Mouse (Mus musculus) CH12.LX (cell line): Measurements from ENCODE around the gene Ints4. TPM values are rescaled to one million over a fixed set of nuclear protein-coding genes. Genes with fewer than 3 reads are reported as not detected.

Source experiments
- DNase-seq: peaks from one replicate; pipeline ENCODE4 v3.0.0-alpha.2; 2013; ENCODE audit errors: extremely low read depth
- H3K27ac ChIP-seq: 2 replicates; pipeline ENCODE4 v1.5.1; 2012; ENCODE audit warnings: low read depth, mild to moderate bottlenecking, control low read depth, moderate library complexity; ENCODE audit not compliant: insufficient read depth
- H3K27me3 ChIP-seq: replicated peaks from 2 replicates; pipeline ENCODE3; 2012; ENCODE audit warnings: inconsistent platforms
- H3K36me3 ChIP-seq, 2 experiments: replicated peaks in 1 of 2; 2 replicates each; pipeline versions ENCODE3 to v1.6.1; 2012; ENCODE audit warnings: inconsistent platforms in 1 of 2, low read length in 1 of 2, mild to moderate bottlenecking in 1 of 2, mixed read lengths in 1 of 2, moderate library complexity in 1 of 2; ENCODE audit not compliant: control insufficient read depth in 1 of 2, insufficient read depth in 1 of 2
- H3K4me1 ChIP-seq, 2 experiments: 2 replicates each; pipeline ENCODE4 v1.6.1; 2012; ENCODE audit warnings: inconsistent platforms in 1 of 2, moderate library complexity in 1 of 2; ENCODE audit not compliant: insufficient read depth in 2 of 2, control insufficient read depth in 1 of 2
- H3K4me2 ChIP-seq: 2 replicates; pipeline ENCODE4 v1.6.1; 2012; ENCODE audit warnings: low read depth, mild to moderate bottlenecking, control low read depth; ENCODE audit not compliant: poor library complexity, insufficient read depth, severe bottlenecking
- H3K4me3 ChIP-seq, 3 experiments: fragments of 150-350 bp in 1 of 3; sonication (generic) in 1 of 3; replicated peaks in 1 of 3; 2 replicates each; pipeline versions ENCODE3 to v1.5.1; 2011 to 2012; ENCODE audit warnings: low read depth in 2 of 3, low read length in 2 of 3, mild to moderate bottlenecking in 2 of 3, moderate library complexity in 2 of 3, control low read depth in 1 of 3, improper control_type of control experiment in 1 of 3, inconsistent platforms in 1 of 3, mixed read lengths in 1 of 3; ENCODE audit not compliant: poor library complexity in 1 of 3
- H3K79me2 ChIP-seq: replicated peaks from 2 replicates; pipeline ENCODE4 v1.6.1; 2012; ENCODE audit warnings: mild to moderate bottlenecking, moderate library complexity; ENCODE audit not compliant: control insufficient read depth, poor library complexity, insufficient read depth, severe bottlenecking; ENCODE audit errors: extremely low read depth
- H3K9ac ChIP-seq: 2 replicates; pipeline ENCODE4 v1.6.1; 2012; ENCODE audit warnings: low read depth, mild to moderate bottlenecking, control low read depth, moderate library complexity; ENCODE audit not compliant: insufficient read depth
- H3K9me3 ChIP-seq: replicated peaks from 2 replicates; pipeline ENCODE3; 2012; ENCODE audit warnings: low read length, inconsistent platforms, mixed read lengths
- BHLHE40 ChIP-seq: IDR thresholded peaks from 2 replicates; pipeline ENCODE4 v1.6.1; 2011; ENCODE audit warnings: mild to moderate bottlenecking, low read depth, low read length, improper control_type of control experiment
- CHD1 ChIP-seq: IDR thresholded peaks from 2 replicates; pipeline ENCODE4 v1.6.1; 2012; ENCODE audit warnings: low read depth, low read length, improper control_type of control experiment, inconsistent platforms
- CHD2 ChIP-seq: IDR thresholded peaks from 2 replicates; pipeline ENCODE4 v1.6.1; 2011; ENCODE audit warnings: low read length, improper control_type of control experiment
- E2F4 ChIP-seq: IDR thresholded peaks from 2 replicates; pipeline ENCODE4 v1.6.1; 2011; ENCODE audit warnings: low read depth, low read length, improper control_type of control experiment; ENCODE audit not compliant: insufficient replicate concordance
- GABPA ChIP-seq: IDR thresholded peaks from 2 replicates; pipeline ENCODE4 v1.6.1; 2012; ENCODE audit warnings: low read depth, low read length, improper control_type of control experiment, inconsistent platforms; ENCODE audit not compliant: insufficient replicate concordance
- JUN ChIP-seq: IDR thresholded peaks from 2 replicates; pipeline ENCODE4 v1.6.1; 2011; ENCODE audit warnings: low read depth, mild to moderate bottlenecking, low read length, improper control_type of control experiment, moderate library complexity; ENCODE audit not compliant: insufficient read depth
- JUND ChIP-seq: conservative IDR thresholded peaks from 2 replicates; pipeline ENCODE4 v1.6.1; 2011; ENCODE audit warnings: low read depth, low read length, improper control_type of control experiment
- MAFK ChIP-seq: IDR thresholded peaks from 2 replicates; pipeline ENCODE4 v1.6.1; 2011; ENCODE audit warnings: low read length, improper control_type of control experiment; ENCODE audit not compliant: insufficient replicate concordance
- MAZ ChIP-seq: IDR thresholded peaks from 2 replicates; pipeline ENCODE4 v1.6.1; 2012; ENCODE audit warnings: low read depth, mild to moderate bottlenecking, inconsistent platforms, low read length, improper control_type of control experiment, moderate library complexity
- MEF2A ChIP-seq: IDR thresholded peaks from 2 replicates; pipeline ENCODE4 v1.6.1; 2014; ENCODE audit warnings: low read depth, mild to moderate bottlenecking, inconsistent platforms, low read length, improper control_type of control experiment, borderline replicate concordance
- MXI1 ChIP-seq: IDR thresholded peaks from 2 replicates; pipeline ENCODE4 v1.6.1; 2011; ENCODE audit warnings: mild to moderate bottlenecking, low read depth, low read length, improper control_type of control experiment
- MYC ChIP-seq: IDR thresholded peaks from 2 replicates; pipeline ENCODE4 v1.6.1; 2011; ENCODE audit warnings: low read depth, mild to moderate bottlenecking, improper control_type of control experiment, low read length
- NELFE ChIP-seq: IDR thresholded peaks from 2 replicates; pipeline ENCODE4 v1.6.1; 2011; ENCODE audit warnings: low read depth, low read length, improper control_type of control experiment
- NRF1 ChIP-seq: IDR thresholded peaks from 2 replicates; pipeline ENCODE4 v1.6.1; 2014; ENCODE audit warnings: low read depth, mild to moderate bottlenecking, inconsistent platforms, low read length, improper control_type of control experiment, moderate library complexity
- POLR2A ChIP-seq: IDR thresholded peaks from 2 replicates; pipeline ENCODE4 v1.6.1; 2011; ENCODE audit warnings: low read depth, mild to moderate bottlenecking, improper control_type of control experiment, low read length
- POLR2AphosphoS2 ChIP-seq: IDR thresholded peaks from 2 replicates; pipeline ENCODE4 v1.6.1; 2011; ENCODE audit warnings: low read depth, low read length, improper control_type of control experiment
- RAD21 ChIP-seq: IDR thresholded peaks from 2 replicates; pipeline ENCODE4 v1.6.1; 2011; ENCODE audit warnings: low read depth, mild to moderate bottlenecking, low read length, improper control_type of control experiment, moderate library complexity
- SIN3A ChIP-seq: IDR thresholded peaks from 2 replicates; pipeline ENCODE4 v1.6.1; 2012; ENCODE audit warnings: low read length, improper control_type of control experiment, inconsistent platforms
- SMC3 ChIP-seq: IDR thresholded peaks from 2 replicates; pipeline ENCODE4 v1.6.1; 2011; ENCODE audit warnings: low read depth, low read length, improper control_type of control experiment
- TBP ChIP-seq: conservative IDR thresholded peaks from 2 replicates; pipeline ENCODE4 v1.6.1; 2011; ENCODE audit warnings: low read depth, low read length, improper control_type of control experiment
- UBTF ChIP-seq: IDR thresholded peaks from 2 replicates; pipeline ENCODE4 v1.6.1; 2012; ENCODE audit warnings: low read depth, mild to moderate bottlenecking, inconsistent platforms, low read length, improper control_type of control experiment, moderate library complexity
- USF1 ChIP-seq: IDR thresholded peaks from 2 replicates; pipeline ENCODE4 v1.6.1; 2014; ENCODE audit warnings: low read depth, mild to moderate bottlenecking, inconsistent platforms, low read length, improper control_type of control experiment
- USF2 ChIP-seq: conservative IDR thresholded peaks from 2 replicates; pipeline ENCODE4 v1.6.1; 2011; ENCODE audit warnings: low read depth, low read length, improper control_type of control experiment
- ZC3H11A ChIP-seq: IDR thresholded peaks from 2 replicates; pipeline ENCODE4 v1.6.1; 2012; ENCODE audit warnings: low read depth, mild to moderate bottlenecking, inconsistent platforms, low read length, improper control_type of control experiment
- ZKSCAN1 ChIP-seq: IDR thresholded peaks from 2 replicates; pipeline ENCODE4 v1.6.1; 2012; ENCODE audit warnings: low read depth, inconsistent platforms, low read length, improper control_type of control experiment, borderline replicate concordance
- ZMIZ1 ChIP-seq: IDR thresholded peaks from 2 replicates; pipeline ENCODE4 v1.6.1; 2012; ENCODE audit warnings: low read depth, mild to moderate bottlenecking, inconsistent platforms, low read length, improper control_type of control experiment
- ZNF384 ChIP-seq: IDR thresholded peaks from 2 replicates; pipeline ENCODE4 v1.6.1; 2012; ENCODE audit warnings: low read depth, low read length, improper control_type of control experiment, inconsistent platforms
- dilution Hi-C: fragments of 300-500 bp; cut with MboI; formaldehyde crosslinking; loops from 2 replicates; pipeline ENCODE4 v1.14.3; 2020; ENCODE audit warnings: low sequenced_read_pairs; ENCODE audit not compliant: extremely low pct_unique_long_range_greater_than_20kb, extremely low pct_ligation_motif_present
- in situ Hi-C: fragments of 300-500 bp; cut with MboI; formaldehyde crosslinking; loops from 3 replicates; pipeline ENCODE4 v1.14.3; 2019; ENCODE audit warnings: low sequenced_read_pairs, low pct_ligation_motif_present, low pct_unique_long_range_greater_than_20kb, mixed read lengths
- polyA plus RNA-seq: library from polyadenylated mRNA; unstranded; fragments of >175 nt; gene quantifications from 2 replicates; pipeline ENCODE4 v1.2.1, GENCODE M21; 2012; ENCODE audit warnings: low read depth; ENCODE audit not compliant: insufficient read length
- total RNA-seq, 2 experiments: library from RNA; depleted of rRNA; stranded (reverse); fragments of 300-350 nt in 1 of 2; fragments of >200 nt in 1 of 2; gene quantifications; 2 replicates each; pipeline ENCODE4 v1.2.3; 2012 to 2014

Ints4 gene
- total and polyA plus RNA-seq, 3 experiments, result 46.6 to 77.2 (median 67.9) TPM

DNA sequence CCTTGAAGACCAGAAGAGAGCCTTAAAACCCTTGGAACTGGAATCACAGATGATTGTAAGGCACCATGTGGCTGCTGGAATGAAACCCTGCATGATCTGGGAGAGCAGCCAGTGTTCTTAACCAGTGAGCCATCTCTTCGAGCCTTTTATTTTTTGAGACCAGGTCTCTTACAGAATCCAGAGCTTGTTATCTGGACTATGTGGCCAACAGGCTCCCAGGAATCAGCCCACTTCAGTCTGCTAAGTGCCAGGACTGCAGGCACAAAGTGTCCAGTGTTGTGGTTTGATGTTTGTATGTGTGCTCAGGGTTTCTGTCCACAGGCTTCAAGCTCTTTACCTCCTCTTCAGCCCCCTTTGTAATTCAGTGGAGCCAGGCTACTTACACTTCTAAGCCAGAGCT is 34.0 kb downstream of the Ints4 start:
- peaks cover 64 to 98% of the 10 kb centered on the region in 2 experiments for H3K36me3 ChIP-seq
- in situ Hi-C loops, result no loop called here
- H3K9ac ChIP-seq, result no peak overlapping the region
- no peak overlapping the region for H3K4me2 ChIP-seq
- H3K79me2 ChIP-seq, result no peaks in the 10 kb centered on the region
- TF ChIP-seq GABPA, result no peak
- no peak for TF ChIP-seq USF2
- TF ChIP-seq MYC, result no peak
- no peak for TF ChIP-seq MAZ
- no peak for TF ChIP-seq E2F4
- no peak for TF ChIP-seq BHLHE40
- TF ChIP-seq SIN3A, result no peak
- TF ChIP-seq, all 38 proteins: peak for 0
- H3K4me3 ChIP-seq, result no peak overlapping the region
- H3K27ac ChIP-seq, result no peak overlapping the region
- DNase-seq, result no peak
- dilution Hi-C loops, result no loop called here
- no peaks in the 10 kb centered on the region for H3K27me3 ChIP-seq
- H3K4me1 ChIP-seq, result no peaks in the 10 kb centered on the region
- no peaks in the 10 kb centered on the region for H3K9me3 ChIP-seq

DNA sequence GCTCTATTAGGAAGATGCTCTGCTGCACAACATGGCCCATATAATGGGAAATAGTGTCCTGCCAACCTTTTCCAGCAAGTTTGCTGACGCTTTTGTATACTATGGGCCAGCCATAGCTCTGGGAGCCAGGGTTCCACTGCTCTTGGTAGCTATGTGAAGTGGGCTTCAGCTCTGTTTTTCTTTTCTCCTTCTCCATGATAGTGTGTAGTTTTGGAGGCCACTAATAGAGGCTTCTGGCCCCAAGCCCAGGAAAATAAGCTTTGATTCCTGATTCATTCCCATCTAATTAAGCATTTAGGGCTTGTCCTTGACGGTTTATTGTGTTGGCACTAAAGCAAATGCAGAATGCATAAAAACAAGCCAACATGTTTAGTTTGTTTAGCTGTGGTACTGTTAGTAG is 39.2 kb downstream of the Ints4 start:
- dilution Hi-C loops (no loop called here), in situ Hi-C loops (no loop called here)
- no peaks in the 10 kb centered on the region for H3K4me1 ChIP-seq
- no peak overlapping the region for H3K4me2 ChIP-seq
- no peaks in the 10 kb centered on the region for H3K79me2 ChIP-seq
- no peak overlapping the region for H3K27ac ChIP-seq
- no peak for TF ChIP-seq MXI1
- TF ChIP-seq MYC, result no peak
- TF ChIP-seq TBP, result no peak
- TF ChIP-seq SMC3, result no peak
- TF ChIP-seq ZC3H11A, result no peak
- no peak for TF ChIP-seq POLR2A
- no peak for TF ChIP-seq MAFK
- TF ChIP-seq ZMIZ1, result no peak
- no peak for TF ChIP-seq ZKSCAN1
- TF ChIP-seq, all 38 proteins: peak for 0
- no peak overlapping the region for H3K9ac ChIP-seq
- H3K4me3 ChIP-seq, result no peak overlapping the region
- H3K36me3 ChIP-seq, result peaks cover 54 to 88% of the 10 kb centered on the region in 2 experiments
- DNase-seq, result no peak
- no peaks in the 10 kb centered on the region for H3K27me3 ChIP-seq
- H3K9me3 ChIP-seq, result no peaks in the 10 kb centered on the region

DNA sequence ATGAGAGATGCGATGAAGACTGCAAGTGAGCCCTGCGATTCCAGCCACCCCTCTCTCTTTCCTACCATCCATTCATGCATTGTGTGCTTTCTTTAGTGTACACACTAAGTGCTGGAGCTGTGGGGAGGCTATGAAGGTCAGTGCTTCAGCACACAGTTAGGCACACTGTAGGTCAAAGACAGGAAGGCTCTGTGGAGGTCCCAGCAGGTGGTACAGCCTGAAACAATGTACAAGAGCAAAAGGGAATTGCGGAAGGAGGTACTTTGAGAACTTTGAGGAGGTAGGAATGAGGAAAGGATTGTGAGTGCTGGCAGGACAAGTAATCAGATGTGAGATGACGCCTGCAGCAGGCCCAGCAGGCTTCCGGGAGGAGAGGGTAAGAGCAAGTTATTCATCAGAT is 54.8 kb downstream of the Ints4 start:
- Histone ChIP-seq H3K4me2 (no peak overlapping the region), H3K9me3 (peaks cover 3% of the 10 kb centered on the region), H3K27ac (no peak overlapping the region), H3K4me3 (no peak overlapping the region), H3K36me3 (peaks cover 62 to 93% of the 10 kb centered on the region in 2 experiments), H3K27me3 (no peaks in the 10 kb centered on the region), H3K4me1 (no peaks in the 10 kb centered on the region), H3K9ac (no peak overlapping the region), H3K79me2 (no peaks in the 10 kb centered on the region)
- no peak for DNase-seq
- dilution Hi-C loops (no loop called here), in situ Hi-C loops (no loop called here)
- TF ChIP-seq ZKSCAN1 (no peak), CHD1 (no peak), UBTF (no peak), JUN (no peak), MXI1 (no peak), ZNF384 (no peak), JUND (no peak), CHD2 (no peak), NRF1 (no peak), BHLHE40 (no peak), GABPA (no peak), USF1 (no peak), E2F4 (no peak), RAD21 (no peak), MEF2A (no peak), NELFE (no peak), POLR2AphosphoS2 (no peak), SIN3A (no peak), POLR2A (no peak)
